In the genomic region with DNA sequence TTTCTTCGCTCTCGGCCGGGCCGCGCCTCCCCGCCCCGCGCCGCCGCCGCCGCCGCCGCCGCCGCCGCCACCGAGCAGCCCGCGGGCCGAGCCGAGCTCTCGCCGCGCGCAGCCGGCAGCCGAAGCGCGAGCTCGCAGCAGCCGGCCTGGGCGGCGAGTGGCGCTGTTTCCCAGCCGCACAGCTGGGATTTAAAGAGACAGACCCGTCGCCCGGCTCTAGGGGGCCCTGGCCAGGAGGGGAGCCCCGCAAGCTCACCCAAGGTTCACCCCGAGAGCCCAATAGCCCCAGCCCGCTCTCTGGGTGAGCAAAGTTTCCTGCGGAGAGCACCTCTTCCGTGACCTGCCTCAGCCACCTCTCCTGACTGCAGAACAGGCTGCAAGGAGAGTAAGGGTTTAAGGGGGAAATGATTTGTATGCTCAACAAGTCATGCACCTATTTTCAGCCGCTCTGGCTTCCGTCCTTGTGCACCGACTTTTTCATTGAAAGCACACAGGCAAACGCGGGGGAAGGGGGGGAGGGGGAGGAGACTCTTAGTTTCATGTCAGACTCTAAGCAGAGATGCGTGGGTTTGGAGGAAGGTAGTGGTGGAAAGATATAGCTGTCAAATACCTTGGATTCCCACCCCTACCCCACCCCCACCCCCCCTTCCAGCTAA, we compare ENCODE assay signal across 8 mouse cellular contexts. TPM values are rescaled to one million over a fixed set of nuclear protein-coding genes. Genes with fewer than 3 reads are reported as not detected.
A peak's percentile ranks its signal among the peaks of the same experiment; 100 is the strongest.
DNase-seq lines count a peak whose midpoint lies in the region; ATAC-seq and TF ChIP-seq lines count a peak whose summit lies in the region.

A gene (minus strand): TSS at position 367 of the 656 bp plus-strand sequence.

- H3K4me3 ChIP-seq in spleen, adult 2 months (ENCODE audit: extremely low read depth, insufficient read depth, insufficient read length): peak within 1 kb of the TSS; percentile 1; the same call in 1 of the 2 replicates
- peak within 1 kb of the TSS; percentile 52 for H3K4me3 ChIP-seq in embryonic facial prominence, embryonic 11.5 days (ENCODE audit: low read depth, low read length)
- H3K4me3 ChIP-seq in kidney, adult 2 months (ENCODE audit: insufficient read depth, low read depth, low read length): peak within 1 kb of the TSS; percentile 57
- H3K4me3 ChIP-seq in limb, embryonic 11.5 days (ENCODE audit: low read depth, low read length): peak within 1 kb of the TSS; percentile 51
- peak within 1 kb of the TSS; percentile 79 for H3K4me3 ChIP-seq in midbrain, embryonic 13.5 days (replicated peaks)
- H3K4me3 ChIP-seq in stomach, embryonic 14.5 days (ENCODE audit: low read depth, low read length): peak within 1 kb of the TSS; percentile 57

- peak within 1 kb of the TSS; percentile 68 for H3K9ac ChIP-seq in embryonic facial prominence, embryonic 11.5 days (replicated peaks; ENCODE audit: low read length)
- peak within 1 kb of the TSS; percentile 65 for H3K9ac ChIP-seq in limb, embryonic 11.5 days (ENCODE audit: low read length)
- peak within 1 kb of the TSS; percentile 94 for H3K9ac ChIP-seq in midbrain, embryonic 13.5 days (replicated peaks)
- H3K9ac ChIP-seq in stomach, embryonic 14.5 days (replicated peaks; ENCODE audit: low read depth, low read length): peak within 1 kb of the TSS; percentile 53

- H3K27me3 ChIP-seq in spleen, adult 2 months (ENCODE audit: control insufficient read depth, insufficient read depth, low read length): peaks cover 8% of the 10 kb centered on the region
- peaks cover 9% of the 10 kb centered on the region for H3K27me3 ChIP-seq in embryonic facial prominence, embryonic 11.5 days (ENCODE audit: control insufficient read depth, insufficient read depth, low read length)
- H3K27me3 ChIP-seq in kidney, adult 2 months (replicated peaks; ENCODE audit: control insufficient read depth, insufficient read depth, low read length): 0 out of 2 replicates have a peak, but pooled peaks cover 2% of the 10 kb centered on the region
- peaks cover 10% of the 10 kb centered on the region; the same call in 1 of the 2 replicates for H3K27me3 ChIP-seq in limb, embryonic 11.5 days (ENCODE audit: control insufficient read depth, insufficient read depth, low read length)
- H3K27me3 ChIP-seq in midbrain, embryonic 13.5 days: no peaks in the 10 kb centered on the region
- H3K27me3 ChIP-seq in stomach, embryonic 14.5 days (ENCODE audit: control insufficient read depth, insufficient read depth, low read length): 0 out of 2 replicates have a peak, but pooled peaks cover 3% of the 10 kb centered on the region

- DNase-seq in spleen, adult 2 months (ENCODE audit: low read depth in 1 of 2, low spot score in 2 of 2): peak in 1 of 2 experiments; percentile 10
- no peak for DNase-seq in spleen, adult 12 weeks (ENCODE audit: low spot score)
- DNase-seq in embryonic facial prominence, embryonic 11.5 days (ENCODE audit: low spot score): peak; percentile 86
- DNase-seq in heart, adult 18-20 months: peak; percentile 40 to 53
- peak; percentile 47 for DNase-seq in kidney, adult 2 months
- DNase-seq in limb, embryonic 11.5 days (ENCODE audit: low spot score): peak; percentile 84

- TF ChIP-seq CTCF in spleen, adult 2 months (IDR thresholded peaks at IDR 0.05; ENCODE audit: extremely low read depth, insufficient read depth, insufficient read length, insufficient replicate concordance): no peak
- peak; percentile 30 for TF ChIP-seq CTCF in kidney, adult 2 months (conservative IDR thresholded peaks at IDR 0.05; ENCODE audit: insufficient read depth, insufficient read length, low read depth, low read length)

- H3K4me2 ChIP-seq in embryonic facial prominence, embryonic 11.5 days (ENCODE audit: low read depth, low read length): peak within 1 kb of the TSS; percentile 87
- H3K4me2 ChIP-seq in limb, embryonic 11.5 days (ENCODE audit: low read depth, severe bottlenecking): peak within 1 kb of the TSS; percentile 88
- peak within 1 kb of the TSS; percentile 75 for H3K4me2 ChIP-seq in midbrain, embryonic 13.5 days (replicated peaks)
- H3K4me2 ChIP-seq in stomach, embryonic 14.5 days (replicated peaks; ENCODE audit: low read depth, low read length): peak within 1 kb of the TSS; percentile 96

- peak; percentile 89 for ATAC-seq in embryonic facial prominence, embryonic 11.5 days (replicated peaks; ENCODE audit: insufficient number of reproducible peaks, low FRiP score, low TSS enrichment, low read depth)
- peak; percentile 80 for ATAC-seq in limb, embryonic 11.5 days (ENCODE audit: insufficient number of reproducible peaks, low FRiP score, low TSS enrichment, low read depth)
- peak; percentile 92 for ATAC-seq in midbrain, embryonic 13.5 days
- peak; percentile 90 for ATAC-seq in stomach, embryonic 14.5 days (ENCODE audit: insufficient number of reproducible peaks, insufficient read depth, low FRiP score, low read depth)

- no peaks in the 10 kb centered on the region for H3K36me3 ChIP-seq in spleen, adult 2 months (ENCODE audit: control insufficient read depth, insufficient read depth, low read length)
- no peaks in the 10 kb centered on the region for H3K36me3 ChIP-seq in embryonic facial prominence, embryonic 11.5 days (replicated peaks; ENCODE audit: control insufficient read depth, insufficient read depth, low read depth, low read length)
- no peaks in the 10 kb centered on the region for H3K36me3 ChIP-seq in kidney, adult 2 months (ENCODE audit: control insufficient read depth, insufficient read depth, low read length)
- no peaks in the 10 kb centered on the region for H3K36me3 ChIP-seq in limb, embryonic 11.5 days (ENCODE audit: control insufficient read depth, insufficient read depth, low read length)
- H3K36me3 ChIP-seq in midbrain, embryonic 13.5 days: no peaks in the 10 kb centered on the region
- H3K36me3 ChIP-seq in stomach, embryonic 14.5 days (ENCODE audit: control insufficient read depth, insufficient read depth, low read length): no peaks in the 10 kb centered on the region

- TF ChIP-seq POLR2A in spleen, adult 2 months (IDR thresholded peaks at IDR 0.05; ENCODE audit: low read depth, low read length): no peak
- no peak for TF ChIP-seq POLR2A in kidney, adult 2 months (IDR thresholded peaks at IDR 0.05; ENCODE audit: low read depth, low read length)

- no peaks in the 10 kb centered on the region for H3K4me1 ChIP-seq in spleen, adult 2 months (ENCODE audit: control insufficient read depth, insufficient read depth, insufficient read length)
- no peaks in the 10 kb centered on the region for H3K4me1 ChIP-seq in embryonic facial prominence, embryonic 11.5 days (ENCODE audit: control insufficient read depth, insufficient read depth, low read length)
- no peaks in the 10 kb centered on the region for H3K4me1 ChIP-seq in kidney, adult 2 months (ENCODE audit: control insufficient read depth, insufficient read depth, low read length)
- 0 out of 2 replicates have a peak, but pooled peaks cover 5% of the 10 kb centered on the region for H3K4me1 ChIP-seq in limb, embryonic 11.5 days (ENCODE audit: control insufficient read depth, insufficient read depth, low read length)
- peaks cover 13% of the 10 kb centered on the region; the same call in 1 of the 2 replicates for H3K4me1 ChIP-seq in midbrain, embryonic 13.5 days (replicated peaks)
- H3K4me1 ChIP-seq in stomach, embryonic 14.5 days (ENCODE audit: control insufficient read depth, insufficient read depth, low read length): peaks cover 3% of the 10 kb centered on the region; the same call in 1 of the 2 replicates

- H3K27ac ChIP-seq in spleen, adult 2 months (ENCODE audit: insufficient read depth, low read length): no peak within 1 kb of the TSS
- H3K27ac ChIP-seq in embryonic facial prominence, embryonic 11.5 days (replicated peaks; ENCODE audit: low read depth, low read length): no peak within 1 kb of the TSS
- no peak within 1 kb of the TSS for H3K27ac ChIP-seq in kidney, adult 2 months (ENCODE audit: insufficient read depth, low read depth, low read length)
- H3K27ac ChIP-seq in limb, embryonic 11.5 days (replicated peaks; ENCODE audit: low read depth, low read length): no peak within 1 kb of the TSS
- H3K27ac ChIP-seq in midbrain, embryonic 13.5 days: peak within 1 kb of the TSS; percentile 89
- no peak within 1 kb of the TSS for H3K27ac ChIP-seq in stomach, embryonic 14.5 days (ENCODE audit: low read length)

- H3K9me3 ChIP-seq in embryonic facial prominence, embryonic 11.5 days (replicated peaks; ENCODE audit: control insufficient read depth, low read length): no peaks in the 10 kb centered on the region
- H3K9me3 ChIP-seq in limb, embryonic 11.5 days (ENCODE audit: control insufficient read depth, low read length): no peaks in the 10 kb centered on the region
- H3K9me3 ChIP-seq in midbrain, embryonic 13.5 days: no peaks in the 10 kb centered on the region
- no peaks in the 10 kb centered on the region for H3K9me3 ChIP-seq in stomach, embryonic 14.5 days (ENCODE audit: control insufficient read depth, low read depth, low read length)

- 5% methylated on average over 34 of the region's 50 CpGs for WGBS in spleen, adult 2 months
- 0% methylated on average over 24 of the region's 50 CpGs for WGBS in embryonic facial prominence, embryonic 11.5 days
- under 1% methylated on average over 44 of the region's 50 CpGs for WGBS in kidney, adult 2 months
- 0% methylated on average over 17 of the region's 50 CpGs for WGBS in limb, embryonic 11.5 days
- 0% methylated on average over 34 of the region's 50 CpGs for WGBS in midbrain, embryonic 13.5 days
- under 1% methylated on average over 44 of the region's 50 CpGs for WGBS in stomach, embryonic 14.5 days

RNA-seq across cellular contexts. Expression of the gene that starts here (rescaled TPM):
- 0.32 and 0.39 TPM in 2 replicates for polyA plus RNA-seq in spleen, adult 2 months (2012; rRNA removed)
- 2.8 and 3.2 TPM in 2 replicates for polyA plus RNA-seq in embryonic facial prominence, embryonic 11.5 days (2014; fragmentation: Nextera tagmentation; extraction: Ambion mirVana)
- 1 to 10 TPM; 1.6 to 2.0 TPM for total RNA-seq in heart, adult 18-20 months (2021)
- polyA plus RNA-seq in kidney, adult 2 months (2012; rRNA removed): 1.8 and 2.8 TPM in 2 replicates
- 1.4 and 1.8 TPM in 2 replicates for polyA plus RNA-seq in limb, embryonic 11.5 days (2014; fragmentation: Nextera tagmentation; extraction: Ambion mirVana)
- 19.5 and 20.2 TPM in 2 replicates for polyA plus RNA-seq in midbrain, embryonic 13.5 days (2015; fragmentation: Nextera tagmentation; extraction: Ambion mirVana)
- polyA plus RNA-seq in stomach, embryonic 14.5 days (2014; fragmentation: Nextera tagmentation; extraction: Ambion mirVana): 2.5 and 3.3 TPM in 2 replicates

Comparison
In these comparisons a context has a peak if more than half of its experiments do, and no peak if none do; other contexts are left out.
1. H3K4me3 ChIP-seq: peak in every context shown above with its lines; median percentile 79 in midbrain, embryonic 13.5 days; 57 in kidney, adult 2 months; 57 in stomach, embryonic 14.5 days; 52 in embryonic facial prominence, embryonic 11.5 days; 51 in limb, embryonic 11.5 days; 1 in spleen, adult 2 months.